Mouse (Mus musculus) kidney, embryonic 16.5 days (tissue): ENCODE results near the gene Pnma1. TPM values are rescaled to one million over a fixed set of nuclear protein-coding genes. Genes with fewer than 3 reads are reported as not detected.
A peak's percentile ranks its signal among the peaks of the same experiment; 100 is the strongest.

Source experiments
- ATAC-seq: fragments of 200-750 bp; cut with Nextera tagmentation; 2 replicates; pipeline ENCODE4 v1.8.0; 2017; ENCODE audit warnings: moderate TSS enrichment; ENCODE audit not compliant: low FRiP score, low TSS enrichment
- H3K27ac ChIP-seq: fragments of 300-500 bp; sonication (generic); 2 replicates; pipeline ENCODE4 v1.5.1; 2014; ENCODE audit warnings: low read length
- H3K27me3 ChIP-seq: fragments of 300-500 bp; sonication (generic); 2 replicates; pipeline ENCODE4 v1.6.1; 2014; ENCODE audit warnings: low read length, control low read depth, mixed read lengths; ENCODE audit not compliant: insufficient read depth
- H3K36me3 ChIP-seq: fragments of 300-500 bp; sonication (generic); 2 replicates; pipeline ENCODE4 v1.6.1; 2014; ENCODE audit warnings: low read length, control low read depth, mixed read lengths; ENCODE audit not compliant: insufficient read depth
- H3K4me1 ChIP-seq: fragments of 300-500 bp; sonication (generic); 2 replicates; pipeline ENCODE4 v1.6.1; 2014; ENCODE audit warnings: low read length, control low read depth, mixed read lengths; ENCODE audit not compliant: insufficient read depth
- H3K4me2 ChIP-seq: fragments of 300-500 bp; sonication (generic); replicated peaks from 2 replicates; pipeline ENCODE4 v1.6.1; 2014; ENCODE audit warnings: low read depth, low read length
- H3K4me3 ChIP-seq: fragments of 300-500 bp; sonication (generic); 2 replicates; pipeline ENCODE4 v1.5.1; 2014; ENCODE audit warnings: mild to moderate bottlenecking, low read length
- H3K9ac ChIP-seq: fragments of 300-500 bp; sonication (generic); replicated peaks from 2 replicates; pipeline ENCODE4 v1.6.1; 2014; ENCODE audit warnings: low read length
- H3K9me3 ChIP-seq: fragments of 300-500 bp; sonication (generic); 2 replicates; pipeline ENCODE4 v1.6.1; 2016; ENCODE audit warnings: low read length, control low read depth
- WGBS: fragments of 180-500 bp; shearing (Covaris S2); extraction: QIAGEN DNeasy Blood & Tissue Kit; methylation state at CpG from one replicate; pipeline ENCODE4 v1.1.7; 2014; 5-methylcytosine and 5-hydroxymethylcytosine counted together
- polyA plus RNA-seq: library from polyadenylated mRNA; unstranded; fragments of >200 nt; fragmentation: Nextera tagmentation; extraction: Ambion mirVana; gene quantifications from 2 replicates; pipeline ENCODE4 v1.2.1, GENCODE M21; 2015

Pnma1 gene
- polyA plus RNA-seq, 1 experiment from 2014 or later = 1.1 TPM

- H3K9me3 ChIP-seq = no peaks in the 10 kb centered on the region
- peak overlapping the region; percentile 25; the same call in 1 of the 2 replicates for H3K27ac ChIP-seq
- no peak overlapping the region for H3K4me3 ChIP-seq
- 92% methylated on average over 13 of the region's 13 CpGs for WGBS
- peaks cover 49% of the 10 kb centered on the region for H3K4me1 ChIP-seq
- H3K9ac ChIP-seq = no peak overlapping the region
- H3K27me3 ChIP-seq = no peaks in the 10 kb centered on the region
- H3K4me2 ChIP-seq = no peak overlapping the region
- ATAC-seq = no peak
- H3K36me3 ChIP-seq = peaks cover 25% of the 10 kb centered on the region
Observed at GRCm38 (mm10) chr12:84173309-84173915, 25.1 kb upstream of the Pnma1 start.

GRCm38 (mm10) chr12:84172862-84173261 lies 24.6 kb upstream of the Pnma1 start:
- no peak for ATAC-seq
- WGBS = 95% methylated on average over 17 of the region's 17 CpGs
- Histone ChIP-seq H3K36me3 (peaks cover 25% of the 10 kb centered on the region), H3K9me3 (no peaks in the 10 kb centered on the region), H3K27me3 (no peaks in the 10 kb centered on the region), H3K4me2 (no peak overlapping the region), H3K4me3 (no peak overlapping the region), H3K4me1 (peaks cover 44% of the 10 kb centered on the region), H3K9ac (no peak overlapping the region), H3K27ac (no peak overlapping the region)

GRCm38 (mm10) chr12:84172216-84172615 lies 23.9 kb upstream of the Pnma1 start:
- H3K4me3 ChIP-seq = no peak overlapping the region
- H3K4me1 ChIP-seq = peaks cover 37% of the 10 kb centered on the region
- no peak overlapping the region for H3K9ac ChIP-seq
- ATAC-seq = no peak
- no peaks in the 10 kb centered on the region for H3K9me3 ChIP-seq
- WGBS = 96% methylated on average over 3 of the region's 3 CpGs
- no peak overlapping the region for H3K27ac ChIP-seq
- H3K4me2 ChIP-seq = no peak overlapping the region
- no peaks in the 10 kb centered on the region for H3K27me3 ChIP-seq
- H3K36me3 ChIP-seq = peaks cover 25% of the 10 kb centered on the region

- WGBS = 82% methylated on average over 10 of the region's 10 CpGs
- no peak for ATAC-seq
- H3K4me1 ChIP-seq = peaks cover 21% of the 10 kb centered on the region
Observed at GRCm38 (mm10) chr12:84170610-84171009, 22.3 kb upstream of the Pnma1 start.

GRCm38 (mm10) chr12:84165631-84166373 lies 17.5 kb upstream of the Pnma1 start:
- Histone ChIP-seq H3K36me3 (peaks cover 12% of the 10 kb centered on the region; the same call in 1 of the 2 replicates), H3K4me1 (no peaks in the 10 kb centered on the region), H3K4me2 (no peak overlapping the region), H3K27ac (0 out of 2 replicates have a peak overlapping the region, but pooled peaks have one; percentile 41), H3K27me3 (no peaks in the 10 kb centered on the region), H3K9me3 (no peaks in the 10 kb centered on the region), H3K9ac (no peak overlapping the region), H3K4me3 (no peak overlapping the region)
- WGBS = 57% methylated on average over 8 of the region's 8 CpGs
- no peak for ATAC-seq

More at GRCm38 (mm10) chr12:84170610-84171009, 22.3 kb upstream of the Pnma1 start:
- H3K27ac ChIP-seq = no peak overlapping the region
- H3K4me3 ChIP-seq = no peak overlapping the region
- H3K36me3 ChIP-seq = peaks cover 25% of the 10 kb centered on the region
- no peaks in the 10 kb centered on the region for H3K9me3 ChIP-seq
- no peak overlapping the region for H3K4me2 ChIP-seq
- H3K27me3 ChIP-seq = no peaks in the 10 kb centered on the region
- no peak overlapping the region for H3K9ac ChIP-seq

- Histone ChIP-seq H3K36me3 (peaks cover 34% of the 10 kb centered on the region), H3K4me2 (no peak overlapping the region), H3K4me1 (no peaks in the 10 kb centered on the region), H3K27me3 (no peaks in the 10 kb centered on the region), H3K9me3 (no peaks in the 10 kb centered on the region), H3K4me3 (no peak overlapping the region), H3K27ac (no peak overlapping the region), H3K9ac (no peak overlapping the region)
- ATAC-seq = no peak
- WGBS = 85% methylated on average over 11 of the region's 11 CpGs
Observed at GRCm38 (mm10) chr12:84163586-84164110, 15.4 kb upstream of the Pnma1 start.

- H3K4me2 ChIP-seq = no peak overlapping the region
- WGBS = 89% methylated on average over 9 of the region's 9 CpGs
- ATAC-seq = no peak
Observed at GRCm38 (mm10) chr12:84163133-84163532, 14.8 kb upstream of the Pnma1 start.

GRCm38 (mm10) chr12:84161616-84162433 lies 13.5 kb upstream of the Pnma1 start:
- Histone ChIP-seq H3K4me2 (no peak overlapping the region), H3K27ac (no peak overlapping the region), H3K9me3 (no peaks in the 10 kb centered on the region), H3K4me1 (no peaks in the 10 kb centered on the region), H3K27me3 (no peaks in the 10 kb centered on the region), H3K36me3 (peaks cover 38% of the 10 kb centered on the region), H3K9ac (no peak overlapping the region), H3K4me3 (no peak overlapping the region)
- no peak; the same call in 1 of the 2 replicates for ATAC-seq
- WGBS = 79% methylated on average over 14 of the region's 14 CpGs

More at GRCm38 (mm10) chr12:84163133-84163532, 14.8 kb upstream of the Pnma1 start:
- H3K9ac ChIP-seq = no peak overlapping the region
- no peak overlapping the region for H3K4me3 ChIP-seq
- H3K27ac ChIP-seq = no peak overlapping the region
- H3K9me3 ChIP-seq = no peaks in the 10 kb centered on the region
- peaks cover 38% of the 10 kb centered on the region for H3K36me3 ChIP-seq
- H3K27me3 ChIP-seq = no peaks in the 10 kb centered on the region
- H3K4me1 ChIP-seq = no peaks in the 10 kb centered on the region

- no peak overlapping the region for H3K27ac ChIP-seq
Observed at GRCm38 (mm10) chr12:84161116-84161515, 12.8 kb upstream of the Pnma1 start.

More at GRCm38 (mm10) chr12:84161116-84161515, 12.8 kb upstream of the Pnma1 start:
- whole genome bisulfite sequencing = 50% methylated on average over 8 of the region's 8 CpGs
- Histone ChIP-seq H3K27me3 (no peaks in the 10 kb centered on the region), H3K4me3 (no peak overlapping the region), H3K9ac (no peak overlapping the region), H3K9me3 (no peaks in the 10 kb centered on the region), H3K4me2 (no peak overlapping the region), H3K4me1 (no peaks in the 10 kb centered on the region), H3K36me3 (peaks cover 45% of the 10 kb centered on the region)
- no peak for ATAC-seq
